Mouse (Mus musculus) bone marrow macrophage, adult 2 months (primary cell): ENCODE data around the gene Sh3bgrl2.

Experiments
- CTCF ChIP-seq: IDR thresholded peaks from 2 replicates; pipeline ENCODE4 v1.5.1; 2012; ENCODE audit warnings: low read depth, mild to moderate bottlenecking, low read length, moderate library complexity
- POLR2A ChIP-seq: IDR thresholded peaks from 2 replicates; pipeline ENCODE4 v1.6.1; 2012; ENCODE audit warnings: mild to moderate bottlenecking, low read depth, low read length, borderline replicate concordance

- TF ChIP-seq POLR2A (no peak), CTCF (no peak)
Observed at GRCm38 (mm10) chr9:83648733-83649132, 100.6 kb downstream of the Sh3bgrl2 start.
